Mouse (Mus musculus) heart, embryonic 15.5 days (tissue): Measurements from ENCODE around the gene Rbms1. TPM values are rescaled to one million over a fixed set of nuclear protein-coding genes. Genes with fewer than 3 reads are reported as not detected.
A peak's percentile ranks its signal among the peaks of the same experiment; 100 is the strongest.

ENCODE experiments used
- ATAC-seq: fragments of 200-750 bp; cut with Nextera tagmentation; replicated peaks from 2 replicates; pipeline ENCODE4 v1.8.0; 2017; ENCODE audit warnings: low read depth, moderate TSS enrichment; ENCODE audit not compliant: insufficient number of reproducible peaks, insufficient read depth, low FRiP score
- H3K27ac ChIP-seq: fragments of 300-500 bp; sonication (generic); 2 replicates; pipeline ENCODE4 v1.5.1; 2015; ENCODE audit warnings: mild to moderate bottlenecking, inconsistent platforms
- H3K27me3 ChIP-seq: fragments of 300-500 bp; sonication (generic); 2 replicates; pipeline ENCODE4 v1.6.1; 2015; ENCODE audit warnings: inconsistent platforms
- H3K36me3 ChIP-seq: fragments of 300-500 bp; sonication (generic); 2 replicates; pipeline ENCODE4 v1.6.1; 2015; ENCODE audit warnings: mild to moderate bottlenecking, inconsistent platforms
- H3K4me1 ChIP-seq: fragments of 300-500 bp; sonication (generic); replicated peaks from 2 replicates; pipeline ENCODE4 v1.6.1; 2015; ENCODE audit warnings: inconsistent platforms
- H3K4me2 ChIP-seq: fragments of 300-500 bp; sonication (generic); 2 replicates; pipeline ENCODE4 v1.6.1; 2015; ENCODE audit warnings: inconsistent platforms, mild to moderate bottlenecking, moderate library complexity
- H3K4me3 ChIP-seq: fragments of 300-500 bp; sonication (generic); 2 replicates; pipeline ENCODE4 v1.5.1; 2015; ENCODE audit warnings: mild to moderate bottlenecking, inconsistent platforms
- H3K9ac ChIP-seq: fragments of 300-500 bp; sonication (generic); 2 replicates; pipeline ENCODE4 v1.6.1; 2015; ENCODE audit warnings: mild to moderate bottlenecking, inconsistent platforms
- H3K9me3 ChIP-seq: fragments of 300-500 bp; sonication (generic); replicated peaks from 2 replicates; pipeline ENCODE4 v1.6.1; 2016; ENCODE audit warnings: inconsistent platforms
- WGBS: fragments of 180-500 bp; shearing (Covaris S2); methylation state at CpG from one replicate; pipeline ENCODE4 v1.1.7; 2015; ENCODE audit warnings: mixed read lengths; 5-methylcytosine and 5-hydroxymethylcytosine counted together
- polyA plus RNA-seq: library from polyadenylated mRNA; unstranded; fragments of >200 nt; fragmentation: Nextera tagmentation; extraction: Ambion mirVana; gene quantifications from 2 replicates; pipeline ENCODE4 v1.2.1, GENCODE M21; 2015

Gene Rbms1
- polyA plus RNA-seq, 1 experiment from 2014 or later, result 72.6 TPM

- Histone ChIP-seq H3K27me3 (no peaks in the 10 kb centered on the region), H3K4me1 (peaks cover 9% of the 10 kb centered on the region), H3K9me3 (no peaks in the 10 kb centered on the region), H3K36me3 (no peaks in the 10 kb centered on the region), H3K9ac (no peak overlapping the region), H3K4me3 (peak overlapping the region; percentile 32), H3K27ac (peak overlapping the region; percentile 71), H3K4me2 (peak overlapping the region; percentile 60)
- ATAC-seq, result peak; percentile 78
- 12% methylated on average over 8 of the region's 8 CpGs for WGBS
Observed at GRCm38 (mm10) chr2:60940454-60940961, 22.5 kb downstream of the Rbms1 start.

GRCm38 (mm10) chr2:60939957-60940356 is 23.0 kb downstream of the Rbms1 start:
- H3K4me2 ChIP-seq, result peak overlapping the region; percentile 60
- H3K27ac ChIP-seq, result peak overlapping the region; percentile 71
- 39% methylated on average over 2 of the region's 2 CpGs for WGBS
- no peaks in the 10 kb centered on the region for H3K9me3 ChIP-seq
- H3K9ac ChIP-seq, result no peak overlapping the region
- ATAC-seq, result no peak
- no peaks in the 10 kb centered on the region for H3K36me3 ChIP-seq
- peaks cover 15% of the 10 kb centered on the region for H3K4me1 ChIP-seq
- no peaks in the 10 kb centered on the region for H3K27me3 ChIP-seq
- peak overlapping the region; percentile 32 for H3K4me3 ChIP-seq

GRCm38 (mm10) chr2:60936910-60937309 is 26.1 kb downstream of the Rbms1 start:
- Histone ChIP-seq H3K36me3 (no peaks in the 10 kb centered on the region), H3K27ac (no peak overlapping the region), H3K27me3 (no peaks in the 10 kb centered on the region), H3K4me2 (no peak overlapping the region), H3K4me3 (no peak overlapping the region), H3K4me1 (peaks cover 18% of the 10 kb centered on the region), H3K9ac (no peak overlapping the region), H3K9me3 (no peaks in the 10 kb centered on the region)
- 90% methylated on average over 14 of the region's 14 CpGs for WGBS
- no peak for ATAC-seq

GRCm38 (mm10) chr2:60928948-60929347 is 34.0 kb downstream of the Rbms1 start:
- Histone ChIP-seq H3K9ac (no peak overlapping the region), H3K27ac (no peak overlapping the region), H3K27me3 (no peaks in the 10 kb centered on the region), H3K4me3 (no peak overlapping the region), H3K4me2 (no peak overlapping the region), H3K9me3 (no peaks in the 10 kb centered on the region), H3K4me1 (peaks cover 29% of the 10 kb centered on the region), H3K36me3 (no peaks in the 10 kb centered on the region)
- no peak for ATAC-seq
- 94% methylated on average over 5 of the region's 5 CpGs for WGBS

GRCm38 (mm10) chr2:60927906-60928775 is 34.9 kb downstream of the Rbms1 start:
- Histone ChIP-seq H3K4me1 (peaks cover 37% of the 10 kb centered on the region), H3K9ac (no peak overlapping the region), H3K4me2 (no peak overlapping the region), H3K27me3 (no peaks in the 10 kb centered on the region), H3K4me3 (no peak overlapping the region), H3K27ac (0 out of 2 replicates have a peak overlapping the region, but pooled peaks have one; percentile 27), H3K36me3 (no peaks in the 10 kb centered on the region), H3K9me3 (no peaks in the 10 kb centered on the region)
- WGBS, result 71% methylated on average over 8 of the region's 8 CpGs
- ATAC-seq, result no peak

GRCm38 (mm10) chr2:60925063-60925462 is 37.9 kb downstream of the Rbms1 start:
- H3K4me1 ChIP-seq, result peaks cover 54% of the 10 kb centered on the region
- H3K4me3 ChIP-seq, result no peak overlapping the region
- H3K9ac ChIP-seq, result no peak overlapping the region
- H3K4me2 ChIP-seq, result no peak overlapping the region
- no peaks in the 10 kb centered on the region for H3K27me3 ChIP-seq
- WGBS, result 54% methylated on average over 5 of the region's 5 CpGs
- H3K27ac ChIP-seq, result peak overlapping the region; percentile 3; the same call in 1 of the 2 replicates
- H3K36me3 ChIP-seq, result no peaks in the 10 kb centered on the region
- H3K9me3 ChIP-seq, result no peaks in the 10 kb centered on the region
- ATAC-seq, result no peak

- Histone ChIP-seq H3K27me3 (no peaks in the 10 kb centered on the region), H3K4me2 (no peak overlapping the region), H3K36me3 (no peaks in the 10 kb centered on the region), H3K9ac (no peak overlapping the region), H3K4me3 (no peak overlapping the region), H3K27ac (peak overlapping the region; percentile 57), H3K9me3 (no peaks in the 10 kb centered on the region), H3K4me1 (peaks cover 62% of the 10 kb centered on the region)
- ATAC-seq, result no peak
- WGBS, result 41% methylated on average over 11 of the region's 11 CpGs
Observed at GRCm38 (mm10) chr2:60923756-60924544, 39.0 kb downstream of the Rbms1 start.

- 42% methylated on average over 6 of the region's 6 CpGs for WGBS
- 0 out of 2 replicates have a peak, but pooled peaks have one; percentile 5 for ATAC-seq
- no peaks in the 10 kb centered on the region for H3K36me3 ChIP-seq
- H3K9ac ChIP-seq, result no peak overlapping the region
- no peak overlapping the region for H3K4me3 ChIP-seq
- no peak overlapping the region for H3K4me2 ChIP-seq
- H3K27me3 ChIP-seq, result no peaks in the 10 kb centered on the region
- peaks cover 64% of the 10 kb centered on the region for H3K4me1 ChIP-seq
- H3K27ac ChIP-seq, result peak overlapping the region; percentile 57
- no peaks in the 10 kb centered on the region for H3K9me3 ChIP-seq
Observed at GRCm38 (mm10) chr2:60923111-60923510, 39.9 kb downstream of the Rbms1 start.

- Histone ChIP-seq H3K36me3 (no peaks in the 10 kb centered on the region), H3K4me2 (no peak overlapping the region), H3K9me3 (no peaks in the 10 kb centered on the region), H3K9ac (no peak overlapping the region), H3K4me1 (peaks cover 60% of the 10 kb centered on the region), H3K27me3 (no peaks in the 10 kb centered on the region), H3K4me3 (no peak overlapping the region), H3K27ac (peak overlapping the region; percentile 57)
- ATAC-seq, result peak; percentile 45
- 45% methylated on average over 5 of the region's 5 CpGs for WGBS
Observed at GRCm38 (mm10) chr2:60922351-60922750, 40.6 kb downstream of the Rbms1 start.

GRCm38 (mm10) chr2:60920076-60920475 is 42.9 kb downstream of the Rbms1 start:
- no peak overlapping the region for H3K4me3 ChIP-seq
- H3K4me2 ChIP-seq, result no peak overlapping the region
- no peaks in the 10 kb centered on the region for H3K9me3 ChIP-seq
- no peak for ATAC-seq
- WGBS, result 14% methylated on average over 3 of the region's 3 CpGs
- peak overlapping the region; percentile 24; the same call in 1 of the 2 replicates for H3K27ac ChIP-seq
- no peak overlapping the region for H3K9ac ChIP-seq
- H3K4me1 ChIP-seq, result peaks cover 68% of the 10 kb centered on the region
- H3K27me3 ChIP-seq, result no peaks in the 10 kb centered on the region
- no peaks in the 10 kb centered on the region for H3K36me3 ChIP-seq

GRCm38 (mm10) chr2:60918401-60918800 is 44.6 kb downstream of the Rbms1 start:
- Histone ChIP-seq H3K36me3 (no peaks in the 10 kb centered on the region), H3K9me3 (no peaks in the 10 kb centered on the region), H3K9ac (no peak overlapping the region), H3K27me3 (no peaks in the 10 kb centered on the region), H3K4me1 (peaks cover 65% of the 10 kb centered on the region), H3K4me3 (no peak overlapping the region), H3K4me2 (no peak overlapping the region), H3K27ac (peak overlapping the region; percentile 26; the same call in 1 of the 2 replicates)
- ATAC-seq, result no peak
- WGBS, result 73% methylated on average over 7 of the region's 7 CpGs
